Mouse (Mus musculus) limb, embryonic 14.5 days (tissue): ENCODE measurements at regions not wholly inside any gene's neighbourhood (a gene's known extent, or its start where the extent isn't known, plus 50 kb on each side); places are given as distances from the start of the nearest gene placed in this dataset.
A peak's percentile ranks its signal among the peaks of the same experiment; 100 is the strongest.
"Not testable (repeated sequence)": the region's sequence is repeated elsewhere in the genome, so short reads cannot be mapped to it uniquely, and the experiment has no call there.

Experiments
- ATAC-seq: fragments of 200-750 bp; cut with Nextera tagmentation; 2 replicates; pipeline ENCODE4 v1.8.0; 2017; ENCODE audit warnings: low read depth, moderate number of reproducible peaks, moderate TSS enrichment; ENCODE audit not compliant: low FRiP score
- DNase-seq: peaks from one replicate; pipeline ENCODE4 v3.0.0-alpha.2; 2015; ENCODE audit warnings: low spot score
- H3K27ac ChIP-seq: fragments of 300-500 bp; sonication (generic); replicated peaks from 2 replicates; pipeline ENCODE4 v1.5.1; 2014; ENCODE audit warnings: low read depth, mild to moderate bottlenecking, low read length, moderate library complexity, mixed read lengths
- H3K27me3 ChIP-seq: fragments of 300-500 bp; sonication (generic); 2 replicates; pipeline ENCODE4 v1.6.1; 2014; ENCODE audit warnings: low read length, mixed read lengths; ENCODE audit not compliant: control insufficient read depth, insufficient read depth
- H3K36me3 ChIP-seq: fragments of 300-500 bp; sonication (generic); 2 replicates; pipeline ENCODE4 v1.6.1; 2014; ENCODE audit warnings: mild to moderate bottlenecking, low read length, moderate library complexity, mixed read lengths; ENCODE audit not compliant: control insufficient read depth, insufficient read depth
- H3K4me1 ChIP-seq: fragments of 300-500 bp; sonication (generic); 2 replicates; pipeline ENCODE4 v1.6.1; 2014; ENCODE audit warnings: antibody characterized with exemption, low read length, mixed read lengths; ENCODE audit not compliant: control insufficient read depth, insufficient read depth
- H3K4me2 ChIP-seq: fragments of 300-500 bp; sonication (generic); replicated peaks from 2 replicates; pipeline ENCODE4 v1.6.1; 2014; ENCODE audit warnings: low read depth, mild to moderate bottlenecking, low read length, moderate library complexity; ENCODE audit not compliant: severe bottlenecking
- H3K4me3 ChIP-seq: fragments of 300-500 bp; sonication (generic); replicated peaks from 2 replicates; pipeline ENCODE4 v1.5.1; 2014; ENCODE audit warnings: low read length
- H3K9ac ChIP-seq: fragments of 300-500 bp; sonication (generic); 2 replicates; pipeline ENCODE4 v1.6.1; 2014; ENCODE audit warnings: mild to moderate bottlenecking, low read depth, low read length, moderate library complexity; ENCODE audit not compliant: severe bottlenecking
- H3K9me3 ChIP-seq: fragments of 300-500 bp; sonication (generic); 2 replicates; pipeline ENCODE4 v1.6.1; 2016; ENCODE audit warnings: low read length; ENCODE audit not compliant: control insufficient read depth
- POLR2A ChIP-seq: fragments of 200-500 bp; IDR thresholded peaks from 2 replicates; pipeline ENCODE4 v1.8.0; 2012; ENCODE audit warnings: inconsistent platforms, mild to moderate bottlenecking, moderate library complexity, borderline replicate concordance; ENCODE audit not compliant: insufficient read depth, insufficient read length; ENCODE audit errors: extremely low read depth
- WGBS: fragments of 180-500 bp; shearing (Covaris S2); extraction: QIAGEN DNeasy Blood & Tissue Kit; methylation state at CpG from one replicate; pipeline ENCODE4 v1.1.7; 2014; 5-methylcytosine and 5-hydroxymethylcytosine counted together

DNA sequence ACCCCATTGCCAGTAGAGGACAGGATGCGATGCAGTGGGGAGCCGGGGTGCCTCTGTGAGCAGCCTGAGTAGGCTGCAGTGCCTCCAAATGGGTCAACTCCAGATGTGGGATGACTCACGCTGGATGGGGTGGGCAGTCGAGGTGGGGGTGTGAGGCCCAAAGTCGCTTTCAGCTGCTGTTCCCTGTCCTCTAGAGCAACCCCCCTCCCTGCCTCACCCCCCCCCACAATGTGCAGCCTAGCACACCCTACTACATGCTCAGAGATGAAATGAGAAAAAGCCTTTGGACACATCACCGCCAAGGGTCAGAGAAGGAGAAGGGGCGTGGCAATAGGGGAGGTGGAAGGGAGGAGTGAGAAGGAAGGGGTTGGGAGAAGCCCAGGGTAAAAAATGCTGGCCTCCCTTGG, 61.9 kb upstream of the Col1a1 start:
- Histone ChIP-seq H3K27me3 (no peaks in the 10 kb centered on the region), H3K4me2 (peak overlapping the region; percentile 52), H3K4me1 (peaks cover 49% of the 10 kb centered on the region), H3K27ac (peak overlapping the region; percentile 93), H3K4me3 (peak overlapping the region; percentile 16), H3K9ac (peak overlapping the region; percentile 44), H3K36me3 (no peaks in the 10 kb centered on the region), H3K9me3 (no peaks in the 10 kb centered on the region)
- TF ChIP-seq POLR2A = no peak
- 14% methylated on average over 7 of the region's 7 CpGs for WGBS
- DNase-seq (peak; percentile 58), ATAC-seq (peak; percentile 9; the same call in 1 of the 2 replicates)

DNA sequence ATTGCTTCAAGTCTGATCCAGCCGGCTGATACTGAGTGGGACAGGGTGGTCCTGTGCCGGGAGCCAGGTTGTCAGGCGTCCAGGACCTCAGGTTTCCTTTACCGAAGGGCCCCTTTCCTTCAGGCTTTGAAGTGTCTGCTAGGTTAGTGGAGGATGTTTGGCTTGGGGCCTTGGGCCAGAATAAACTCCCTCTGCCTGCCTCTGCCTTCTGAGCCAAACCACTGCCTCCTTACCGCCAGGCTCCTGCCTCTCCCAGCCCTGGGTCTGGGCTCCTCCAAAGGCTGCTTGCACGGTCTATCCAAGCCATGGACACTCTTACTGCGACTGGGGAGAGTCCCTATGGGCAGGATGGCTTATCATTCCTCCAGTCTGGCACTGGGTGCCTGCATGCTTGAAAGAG, 62.3 kb upstream of the Col1a1 start:
- H3K4me2 ChIP-seq = peak overlapping the region; percentile 52
- H3K36me3 ChIP-seq = no peaks in the 10 kb centered on the region
- 0 out of 2 replicates have a peak, but pooled peaks have one; percentile 11 for ATAC-seq
- no peak for TF ChIP-seq POLR2A
- no peaks in the 10 kb centered on the region for H3K27me3 ChIP-seq
- H3K9me3 ChIP-seq = no peaks in the 10 kb centered on the region
- WGBS = 9% methylated on average over 4 of the region's 7 CpGs
- peak overlapping the region; percentile 93 for H3K27ac ChIP-seq
- peaks cover 49% of the 10 kb centered on the region for H3K4me1 ChIP-seq
- H3K9ac ChIP-seq = peak overlapping the region; percentile 44
- DNase-seq = peak; percentile 61
- H3K4me3 ChIP-seq = peak overlapping the region; percentile 16

DNA sequence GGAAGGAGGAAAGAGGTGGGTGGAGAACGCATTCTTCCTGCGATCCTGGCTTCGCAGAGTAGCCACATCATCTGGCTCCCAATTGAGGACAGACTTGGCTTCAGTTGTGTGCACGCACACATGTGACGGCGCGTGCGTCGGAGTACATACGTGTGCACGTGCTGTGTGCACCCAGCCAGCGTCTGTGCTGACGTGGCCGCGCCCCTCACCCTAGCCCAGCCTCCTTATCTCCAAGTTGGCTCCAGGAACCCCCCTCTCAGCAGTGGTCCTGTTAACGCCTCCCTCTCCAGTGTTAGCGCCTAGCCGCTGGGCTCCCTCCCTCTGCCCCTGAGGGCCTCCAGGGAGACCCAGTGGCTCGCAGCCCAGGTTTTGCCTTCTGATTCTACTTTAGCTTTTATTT, 63.1 kb upstream of the Col1a1 start:
- Histone ChIP-seq H3K4me1 (peaks cover 45% of the 10 kb centered on the region), H3K9me3 (no peaks in the 10 kb centered on the region), H3K27ac (peak overlapping the region; percentile 93), H3K4me3 (peak overlapping the region; percentile 16), H3K4me2 (peak overlapping the region; percentile 52), H3K27me3 (no peaks in the 10 kb centered on the region), H3K36me3 (no peaks in the 10 kb centered on the region), H3K9ac (peak overlapping the region; percentile 44)
- WGBS = 0% methylated on average over 17 of the region's 19 CpGs
- ATAC-seq (peak; percentile 88), DNase-seq (peak; percentile 89)
- no peak for TF ChIP-seq POLR2A

DNA sequence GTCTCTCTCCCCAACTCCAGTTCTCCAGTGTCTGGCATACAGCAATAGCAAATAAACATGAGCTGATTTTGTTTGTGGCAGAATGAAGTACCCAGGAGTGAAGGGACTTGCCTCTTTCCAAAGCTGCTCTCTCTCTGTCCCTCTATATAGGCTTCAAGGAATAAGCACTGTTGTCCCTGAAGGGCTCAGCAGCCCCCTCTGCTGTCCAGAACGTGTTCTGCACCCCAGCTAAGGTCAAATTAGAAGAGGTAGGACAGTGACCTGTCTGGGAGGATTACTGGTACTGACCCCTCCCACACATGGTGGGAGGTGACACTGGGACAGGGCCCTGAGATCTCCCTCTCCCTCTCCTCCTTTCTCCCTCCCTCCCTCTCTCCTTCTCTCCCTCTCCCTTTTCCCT, 65.7 kb upstream of the Col1a1 start:
- no peak for ATAC-seq
- H3K4me2 ChIP-seq = 0 out of 2 replicates have a peak overlapping the region, but pooled peaks have one; percentile 21
- 0% methylated on average over 1 of the region's 1 CpGs for WGBS
- H3K9ac ChIP-seq = no peak overlapping the region
- no peak for TF ChIP-seq POLR2A
- peaks cover 32% of the 10 kb centered on the region for H3K4me1 ChIP-seq
- no peak overlapping the region for H3K27ac ChIP-seq
- H3K9me3 ChIP-seq = no peaks in the 10 kb centered on the region
- no peaks in the 10 kb centered on the region for H3K27me3 ChIP-seq
- H3K4me3 ChIP-seq = no peak overlapping the region
- no peaks in the 10 kb centered on the region for H3K36me3 ChIP-seq
- peak; percentile 44 for DNase-seq

DNA sequence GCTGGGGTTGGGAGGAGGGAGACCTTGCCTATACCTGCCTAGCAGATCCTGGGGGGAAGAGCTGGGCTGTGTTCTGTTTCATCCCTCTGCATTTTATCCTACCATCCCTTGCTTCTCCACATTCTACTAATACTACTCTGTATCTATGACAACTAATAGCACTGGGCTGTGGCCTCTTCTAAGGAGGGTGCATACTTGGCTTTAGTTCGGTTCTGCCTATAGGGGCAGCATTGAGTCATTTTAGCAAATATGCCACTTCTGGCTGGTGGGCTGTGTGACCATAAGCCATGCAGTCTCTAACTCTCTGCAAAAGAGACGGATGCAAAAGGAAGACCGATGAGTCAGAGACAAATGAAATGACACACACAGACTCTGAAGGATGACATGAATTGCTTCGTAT, 66.2 kb upstream of the Col1a1 start:
- not testable (repeated sequence) for H3K9ac ChIP-seq, H3K27ac ChIP-seq, H3K36me3 ChIP-seq, H3K4me3 ChIP-seq, H3K9me3 ChIP-seq, H3K27me3 ChIP-seq
- Histone ChIP-seq H3K4me1 (peaks cover 28% of the 10 kb centered on the region), H3K4me2 (0 out of 2 replicates have a peak overlapping the region, but pooled peaks have one; percentile 21)
- ATAC-seq = peak; percentile 31; the same call in 1 of the 2 replicates
- WGBS = 21% methylated on average over 4 of the region's 4 CpGs
- peak; percentile 62 for DNase-seq
